Mouse (Mus musculus): ENCODE measurements around the gene Otx1. TPM values are rescaled to one million over a fixed set of nuclear protein-coding genes. Genes with fewer than 3 reads are reported as not detected.
A peak's percentile ranks its signal among the peaks of the same experiment; 100 is the strongest.

The Otx1 gene
- polyA plus RNA-seq, 1 experiment from 2014 or later = 0.33 TPM

DNA sequence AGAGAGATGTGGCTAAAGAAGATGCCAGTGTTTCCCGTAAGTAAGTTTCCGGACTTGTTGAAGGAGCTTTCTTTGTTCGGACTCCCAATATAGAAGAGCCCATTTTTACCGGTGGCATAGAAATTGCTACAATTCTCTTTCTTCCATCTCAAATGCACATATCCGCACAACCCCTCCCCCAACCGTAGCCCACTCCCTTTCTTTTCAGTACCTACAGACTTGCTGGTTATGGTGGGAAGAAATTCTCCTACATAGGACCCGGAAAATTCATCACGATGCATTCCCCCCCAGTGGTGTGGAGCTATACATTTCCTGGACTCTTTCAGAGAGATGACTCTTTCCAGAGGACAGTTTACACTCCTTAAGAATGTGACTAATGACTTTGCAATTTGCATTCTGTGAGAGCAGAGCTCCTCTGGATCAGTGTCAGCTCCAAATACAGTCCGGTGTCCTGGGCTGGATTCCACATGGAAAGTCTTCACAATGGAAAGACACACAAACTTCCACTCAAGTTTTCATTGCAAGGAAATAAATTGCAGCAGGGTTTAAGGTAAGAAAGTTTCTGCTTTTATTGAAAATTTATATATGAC is 2.7 kb upstream of the Otx1 start:
- Histone ChIP-seq H3K4me1 (peaks cover 49% of the 10 kb centered on the region), H3K27ac (no peak overlapping the region), H3K36me3 (no peaks in the 10 kb centered on the region), H3K4me3 (no peak overlapping the region), H3K27me3 (ENCODE audit: insufficient read depth, poor library complexity, severe bottlenecking) (peaks cover 67% of the 10 kb centered on the region), H3K9me3 (no peaks in the 10 kb centered on the region)
- no peak for DNase-seq (ENCODE audit: low spot score)
- WGBS = 11% methylated on average over 9 of the region's 9 CpGs

DNA sequence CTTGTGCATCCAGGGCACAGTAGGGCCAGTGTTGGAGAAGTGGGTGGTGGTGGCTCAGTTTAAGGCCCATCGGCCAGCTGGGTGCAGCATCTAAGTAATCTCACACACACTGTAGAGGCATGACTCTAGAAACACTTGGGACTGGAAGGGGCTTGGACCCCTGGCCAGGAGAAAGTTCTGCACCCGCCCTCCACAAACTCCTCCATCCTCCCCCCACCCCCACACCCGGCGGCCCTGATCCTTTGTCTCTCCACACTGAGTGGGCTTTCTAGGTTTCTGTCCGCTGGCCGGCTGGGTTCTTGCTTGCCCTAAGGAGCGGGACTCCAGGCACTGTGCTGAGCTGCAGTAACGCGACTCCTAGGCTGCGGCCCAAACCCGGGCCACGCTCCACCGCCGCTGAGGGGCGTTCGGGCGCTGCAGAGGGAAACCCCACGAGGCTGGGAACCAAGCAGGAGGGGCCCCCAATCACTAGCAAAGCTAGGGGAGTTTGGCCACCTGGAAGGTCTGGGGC is 1.7 kb upstream of the Otx1 start:
- H3K4me3 ChIP-seq = peak overlapping the region; percentile 75
- peaks cover 52% of the 10 kb centered on the region for H3K4me1 ChIP-seq
- 2% methylated on average over 18 of the region's 18 CpGs for WGBS

DNA sequence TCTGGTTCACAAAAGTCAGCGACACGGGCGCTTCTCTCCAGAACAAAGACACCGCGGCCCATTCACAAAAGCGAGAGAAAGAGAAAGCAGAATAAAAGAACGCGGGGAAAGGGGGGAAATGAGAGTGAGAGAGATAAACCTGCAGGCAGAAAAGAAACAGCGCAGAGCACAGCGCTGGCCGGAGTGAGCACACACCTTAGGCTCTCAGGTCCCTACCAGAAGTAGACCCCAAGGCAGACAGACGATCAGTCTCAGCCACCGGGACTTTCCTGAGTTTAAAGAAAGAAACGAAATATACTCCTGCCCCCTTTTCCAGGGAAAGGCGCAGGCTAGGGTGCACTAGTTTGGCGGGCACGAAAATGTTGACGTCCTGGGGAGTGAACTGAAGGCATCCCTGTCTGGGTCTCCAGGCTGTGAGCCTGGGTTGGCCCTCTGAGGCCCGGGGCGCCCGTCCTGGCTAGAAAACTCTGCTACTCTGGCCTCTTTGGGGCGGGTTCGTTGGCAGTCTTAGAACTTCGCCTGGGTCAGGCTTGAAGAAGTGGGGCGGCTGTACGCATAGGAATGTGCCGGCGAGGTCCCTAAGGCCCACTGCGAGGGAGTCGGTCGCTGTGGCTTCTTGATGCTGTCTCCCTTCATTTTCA is 764 bp upstream of the Otx1 start:
- WGBS = under 1% methylated on average over 31 of the region's 31 CpGs
- H3K9me3 ChIP-seq = no peaks in the 10 kb centered on the region
- no peaks in the 10 kb centered on the region for H3K36me3 ChIP-seq
- H3K27ac ChIP-seq = no peak overlapping the region
- H3K4me3 ChIP-seq = peak overlapping the region; percentile 75
- peaks cover 51% of the 10 kb centered on the region for H3K4me1 ChIP-seq
- peaks cover 86% of the 10 kb centered on the region for H3K27me3 ChIP-seq (ENCODE audit: insufficient read depth, poor library complexity, severe bottlenecking)
- peak; percentile 82 for DNase-seq (ENCODE audit: low spot score)

More for the DNA sequence above, 1.7 kb upstream of the Otx1 start:
- Histone ChIP-seq H3K27me3 (ENCODE audit: insufficient read depth, poor library complexity, severe bottlenecking) (peaks cover 77% of the 10 kb centered on the region), H3K36me3 (no peaks in the 10 kb centered on the region), H3K9me3 (no peaks in the 10 kb centered on the region), H3K27ac (0 out of 2 replicates have a peak overlapping the region, but pooled peaks have one; percentile 5)
- peak; percentile 77 for DNase-seq (ENCODE audit: low spot score)

DNA sequence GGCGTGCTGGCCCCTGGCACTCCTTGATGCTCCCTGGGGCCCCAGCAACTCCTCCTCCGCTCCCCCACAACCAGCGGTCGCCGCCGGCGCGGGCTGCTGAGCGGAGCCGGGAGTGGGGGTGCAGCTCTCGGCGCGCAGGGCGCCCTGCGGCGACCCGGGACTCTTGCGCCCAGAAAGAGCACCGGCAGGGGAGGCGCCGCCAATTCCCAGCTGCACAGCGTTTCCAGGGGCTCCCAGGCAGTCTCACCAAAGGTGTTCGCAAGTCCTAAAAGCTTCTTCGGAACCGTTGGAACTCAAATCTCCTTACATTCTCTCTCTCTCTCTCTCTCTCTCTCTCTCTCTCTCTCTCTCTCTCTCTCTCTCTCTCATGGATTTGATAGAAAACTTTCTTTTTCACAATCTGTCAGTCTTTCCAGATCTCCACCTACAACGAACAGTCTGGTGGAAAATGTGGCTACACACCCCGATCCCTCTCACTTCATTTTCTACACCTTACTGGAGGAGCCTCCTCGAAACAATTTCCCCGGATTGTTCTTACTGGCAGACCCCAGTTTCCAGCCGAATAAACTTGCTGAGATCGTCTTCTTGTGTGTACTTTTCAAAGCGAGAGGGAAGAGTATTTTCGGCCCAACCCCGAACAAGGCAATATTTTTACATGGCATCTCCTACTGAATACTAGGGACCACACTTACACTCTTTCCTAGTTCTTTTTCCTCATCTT is 475 bp downstream of the Otx1 start:
- no peak for DNase-seq (ENCODE audit: low spot score)
- Histone ChIP-seq H3K27me3 (ENCODE audit: insufficient read depth, poor library complexity, severe bottlenecking) (peaks cover 94% of the 10 kb centered on the region), H3K4me3 (peak overlapping the region; percentile 75), H3K9me3 (no peaks in the 10 kb centered on the region), H3K27ac (peak overlapping the region; percentile 84), H3K36me3 (no peaks in the 10 kb centered on the region), H3K4me1 (peaks cover 41% of the 10 kb centered on the region)
- WGBS = under 1% methylated on average over 34 of the region's 34 CpGs

GRCm38 (mm10) chr11:22001321-22002061 is 1.2 kb downstream of the Otx1 start:
- Histone ChIP-seq H3K4me1 (peaks cover 43% of the 10 kb centered on the region), H3K27me3 (ENCODE audit: insufficient read depth, poor library complexity, severe bottlenecking) (peaks cover 94% of the 10 kb centered on the region), H3K9me3 (no peaks in the 10 kb centered on the region), H3K4me3 (peak overlapping the region; percentile 75), H3K27ac (peak overlapping the region; percentile 84), H3K36me3 (no peaks in the 10 kb centered on the region)
- DNase-seq (ENCODE audit: low spot score) = peak; percentile 90
- WGBS = under 1% methylated on average over 54 of the region's 59 CpGs

- no peaks in the 10 kb centered on the region for H3K9me3 ChIP-seq
- H3K27ac ChIP-seq = no peak overlapping the region
- peak overlapping the region; percentile 75 for H3K4me3 ChIP-seq
- peaks cover 51% of the 10 kb centered on the region for H3K4me1 ChIP-seq
- WGBS = 2% methylated on average over 47 of the region's 48 CpGs
- H3K27me3 ChIP-seq (ENCODE audit: insufficient read depth, poor library complexity, severe bottlenecking) = peaks cover 94% of the 10 kb centered on the region
- no peak for DNase-seq (ENCODE audit: low spot score)
- H3K36me3 ChIP-seq = no peaks in the 10 kb centered on the region
Observed at GRCm38 (mm10) chr11:22000316-22001076, 2.2 kb downstream of the Otx1 start.

DNA sequence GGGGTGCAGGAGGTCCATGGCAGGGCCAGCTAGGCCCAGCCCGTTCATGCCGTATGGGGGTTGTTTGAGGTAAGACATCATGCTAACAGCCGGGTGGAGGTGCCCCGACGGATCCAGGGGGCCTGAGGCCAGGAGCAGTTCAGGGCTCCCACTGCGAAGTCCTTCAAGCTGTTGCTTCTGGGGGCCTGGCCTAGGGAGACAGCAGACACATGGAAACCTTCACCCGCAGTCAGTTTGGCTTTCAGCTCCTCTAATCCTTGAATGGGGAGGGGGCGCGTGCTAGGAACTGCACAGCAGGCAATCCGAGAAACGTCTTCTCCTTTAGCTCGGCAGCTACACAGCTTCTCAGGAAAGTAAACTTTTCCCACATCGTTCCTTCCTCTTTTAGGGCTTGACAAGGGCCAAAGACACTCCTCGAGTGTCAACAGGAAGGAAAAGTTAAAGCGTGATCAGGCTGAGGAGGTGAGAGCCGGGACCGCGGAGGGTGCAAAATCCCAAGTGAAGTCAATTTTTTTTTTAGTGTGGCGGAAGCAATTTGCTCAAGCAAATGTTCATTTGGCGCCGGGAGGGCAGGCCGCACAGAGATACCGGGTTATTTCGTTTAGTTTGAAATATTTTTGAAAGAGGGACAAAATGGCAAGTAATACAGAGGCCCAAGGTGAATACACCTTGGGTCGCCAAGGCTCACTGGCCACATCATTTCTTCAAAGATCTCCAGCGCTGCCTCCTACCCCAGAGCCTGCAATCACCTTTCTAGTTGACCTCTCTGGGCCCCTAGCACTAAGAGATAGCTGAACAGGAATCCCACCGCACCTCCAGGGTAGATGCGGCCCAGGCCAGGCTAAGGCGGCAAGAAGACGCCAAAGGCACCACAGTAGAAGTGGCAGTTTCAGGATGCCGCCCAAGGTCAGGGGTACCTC is 3.0 kb downstream of the Otx1 start:
- WGBS = 7% methylated on average over 31 of the region's 31 CpGs
- Histone ChIP-seq H3K27ac (no peak overlapping the region), H3K27me3 (ENCODE audit: insufficient read depth, poor library complexity, severe bottlenecking) (peaks cover 94% of the 10 kb centered on the region), H3K4me3 (peak overlapping the region; percentile 75; the same call in 1 of the 2 replicates), H3K4me1 (peaks cover 50% of the 10 kb centered on the region), H3K9me3 (no peaks in the 10 kb centered on the region), H3K36me3 (no peaks in the 10 kb centered on the region)
- no peak for DNase-seq (ENCODE audit: low spot score)

GRCm38 (mm10) chr11:21998141-21999047 is 4.3 kb downstream of the Otx1 start:
- H3K36me3 ChIP-seq = no peaks in the 10 kb centered on the region
- no peaks in the 10 kb centered on the region for H3K9me3 ChIP-seq
- no peak overlapping the region for H3K4me3 ChIP-seq
- 7% methylated on average over 32 of the region's 32 CpGs for WGBS
- peaks cover 94% of the 10 kb centered on the region for H3K27me3 ChIP-seq (ENCODE audit: insufficient read depth, poor library complexity, severe bottlenecking)
- peak; percentile 77 for DNase-seq (ENCODE audit: low spot score)
- no peak overlapping the region for H3K27ac ChIP-seq
- H3K4me1 ChIP-seq = peaks cover 40% of the 10 kb centered on the region

DNA sequence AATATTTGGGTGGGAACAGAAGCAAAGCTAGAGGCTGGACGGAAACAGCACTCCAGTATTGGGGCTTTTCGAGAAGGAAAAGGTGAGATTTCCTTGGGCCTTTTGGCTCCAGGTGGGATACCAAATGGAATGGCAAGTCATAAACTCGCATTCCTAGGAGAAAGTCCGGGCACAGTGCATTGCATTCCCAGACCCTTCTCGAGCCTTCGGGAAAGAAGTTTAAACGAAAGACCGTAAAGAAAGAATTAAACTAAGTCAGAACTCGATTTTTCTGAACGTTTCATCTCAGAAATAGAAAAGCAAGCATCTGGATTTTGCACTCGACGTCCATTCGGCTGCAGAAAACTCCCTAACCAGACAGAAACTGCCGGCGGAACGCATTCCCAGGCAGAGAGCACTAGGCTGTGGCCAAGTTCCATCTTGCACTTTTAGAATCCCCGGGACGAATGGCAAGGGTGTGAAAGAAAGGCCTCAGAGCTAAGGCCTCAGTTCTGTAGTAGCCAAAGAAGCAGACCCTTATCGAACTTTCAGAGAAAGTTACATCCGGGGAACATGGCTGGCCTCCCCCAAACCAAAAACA is 5.0 kb downstream of the Otx1 start:
- Histone ChIP-seq H3K36me3 (no peaks in the 10 kb centered on the region), H3K9me3 (no peaks in the 10 kb centered on the region), H3K4me1 (peaks cover 40% of the 10 kb centered on the region), H3K27ac (no peak overlapping the region), H3K27me3 (ENCODE audit: insufficient read depth, poor library complexity, severe bottlenecking) (peaks cover 97% of the 10 kb centered on the region), H3K4me3 (no peak overlapping the region)
- 2% methylated on average over 20 of the region's 20 CpGs for WGBS
- DNase-seq (ENCODE audit: low spot score) = no peak

DNA sequence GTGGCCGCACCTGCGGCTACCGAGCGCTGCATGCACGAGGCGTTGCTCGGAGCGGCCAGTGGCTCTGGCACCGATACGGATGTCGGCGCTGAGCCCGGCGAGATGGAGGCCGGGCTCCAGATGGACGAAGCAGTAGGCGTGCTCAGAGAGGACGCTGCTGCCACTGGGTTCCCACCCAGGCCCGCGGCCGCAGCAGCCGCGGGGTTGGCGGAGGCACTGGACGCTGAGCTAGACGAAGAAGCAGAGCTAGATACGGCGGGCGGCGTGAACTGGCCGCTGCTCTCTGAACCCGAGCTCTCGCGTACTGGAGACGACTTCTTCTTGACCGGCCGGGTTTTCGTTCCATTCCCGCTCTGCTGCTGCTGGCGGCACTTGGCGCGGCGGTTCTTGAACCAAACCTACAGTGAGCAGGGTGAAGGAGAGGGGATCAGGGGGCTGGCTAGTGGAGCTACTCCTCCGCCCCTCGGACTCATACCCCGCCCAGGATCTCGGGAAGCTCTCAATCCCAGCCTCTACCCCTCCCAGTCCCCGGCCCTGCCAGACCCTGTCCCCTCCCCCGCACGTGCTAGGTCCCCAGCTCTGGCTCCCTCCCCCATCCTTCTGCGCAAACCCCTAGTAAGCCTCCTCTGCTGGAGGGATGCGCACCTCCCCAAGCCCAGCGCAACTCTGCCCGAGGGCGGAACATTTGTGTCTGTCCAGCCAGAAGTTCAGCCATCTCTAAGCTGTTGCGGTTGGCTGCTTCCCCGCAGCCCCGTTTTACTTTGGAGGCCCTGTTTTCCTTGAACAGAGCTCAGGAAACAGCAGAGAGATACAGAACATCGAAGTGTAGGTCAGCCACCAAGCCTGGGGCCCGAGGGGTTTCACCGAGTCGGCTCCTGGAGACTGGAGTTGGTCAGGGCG is 5.8 kb downstream of the Otx1 start:
- H3K27me3 ChIP-seq (ENCODE audit: insufficient read depth, poor library complexity, severe bottlenecking) = peaks cover 99% of the 10 kb centered on the region
- under 1% methylated on average over 63 of the region's 63 CpGs for WGBS
- peak; percentile 79 for DNase-seq (ENCODE audit: low spot score)

More for the DNA sequence above, 5.8 kb downstream of the Otx1 start:
- H3K4me3 ChIP-seq = peak overlapping the region; percentile 55
- no peaks in the 10 kb centered on the region for H3K9me3 ChIP-seq
- no peaks in the 10 kb centered on the region for H3K36me3 ChIP-seq
- no peak overlapping the region for H3K27ac ChIP-seq
- peaks cover 39% of the 10 kb centered on the region for H3K4me1 ChIP-seq

All from heart, embryonic 10.5 days (tissue).